Mouse (Mus musculus) CH12.LX (cell line): ENCODE measurements around the gene Mgat5. TPM values are rescaled to one million over a fixed set of nuclear protein-coding genes. Genes with fewer than 3 reads are reported as not detected.

Experiments
- DNase-seq: peaks from one replicate; pipeline ENCODE4 v3.0.0-alpha.2; 2013; ENCODE audit errors: extremely low read depth
- H3K27ac ChIP-seq: 2 replicates; pipeline ENCODE4 v1.5.1; 2012; ENCODE audit warnings: low read depth, mild to moderate bottlenecking, control low read depth, moderate library complexity; ENCODE audit not compliant: insufficient read depth
- H3K27me3 ChIP-seq: replicated peaks from 2 replicates; pipeline ENCODE3; 2012; ENCODE audit warnings: inconsistent platforms
- H3K36me3 ChIP-seq, 2 experiments: replicated peaks in 1 of 2; 2 replicates each; pipeline versions ENCODE3 to v1.6.1; 2012; ENCODE audit warnings: inconsistent platforms in 1 of 2, low read length in 1 of 2, mild to moderate bottlenecking in 1 of 2, mixed read lengths in 1 of 2, moderate library complexity in 1 of 2; ENCODE audit not compliant: control insufficient read depth in 1 of 2, insufficient read depth in 1 of 2
- H3K4me1 ChIP-seq, 2 experiments: 2 replicates each; pipeline ENCODE4 v1.6.1; 2012; ENCODE audit warnings: inconsistent platforms in 1 of 2, moderate library complexity in 1 of 2; ENCODE audit not compliant: insufficient read depth in 2 of 2, control insufficient read depth in 1 of 2
- H3K4me2 ChIP-seq: 2 replicates; pipeline ENCODE4 v1.6.1; 2012; ENCODE audit warnings: low read depth, mild to moderate bottlenecking, control low read depth; ENCODE audit not compliant: poor library complexity, insufficient read depth, severe bottlenecking
- H3K4me3 ChIP-seq, 3 experiments: fragments of 150-350 bp in 1 of 3; sonication (generic) in 1 of 3; replicated peaks in 1 of 3; 2 replicates each; pipeline versions ENCODE3 to v1.5.1; 2011 to 2012; ENCODE audit warnings: low read depth in 2 of 3, low read length in 2 of 3, mild to moderate bottlenecking in 2 of 3, moderate library complexity in 2 of 3, control low read depth in 1 of 3, improper control_type of control experiment in 1 of 3, inconsistent platforms in 1 of 3, mixed read lengths in 1 of 3; ENCODE audit not compliant: poor library complexity in 1 of 3
- H3K79me2 ChIP-seq: replicated peaks from 2 replicates; pipeline ENCODE4 v1.6.1; 2012; ENCODE audit warnings: mild to moderate bottlenecking, moderate library complexity; ENCODE audit not compliant: control insufficient read depth, poor library complexity, insufficient read depth, severe bottlenecking; ENCODE audit errors: extremely low read depth
- H3K9ac ChIP-seq: 2 replicates; pipeline ENCODE4 v1.6.1; 2012; ENCODE audit warnings: low read depth, mild to moderate bottlenecking, control low read depth, moderate library complexity; ENCODE audit not compliant: insufficient read depth
- H3K9me3 ChIP-seq: replicated peaks from 2 replicates; pipeline ENCODE3; 2012; ENCODE audit warnings: low read length, inconsistent platforms, mixed read lengths
- BHLHE40 ChIP-seq: IDR thresholded peaks from 2 replicates; pipeline ENCODE4 v1.6.1; 2011; ENCODE audit warnings: mild to moderate bottlenecking, low read depth, low read length, improper control_type of control experiment
- CHD1 ChIP-seq: IDR thresholded peaks from 2 replicates; pipeline ENCODE4 v1.6.1; 2012; ENCODE audit warnings: low read depth, low read length, improper control_type of control experiment, inconsistent platforms
- CHD2 ChIP-seq: IDR thresholded peaks from 2 replicates; pipeline ENCODE4 v1.6.1; 2011; ENCODE audit warnings: low read length, improper control_type of control experiment
- CTCF ChIP-seq, 2 experiments: IDR thresholded peaks in 1 of 2; conservative IDR thresholded peaks in 1 of 2; 2 replicates each; pipeline ENCODE4 v1.5.1; 2011 to 2012; ENCODE audit warnings: low read depth in 2 of 2, low read length in 2 of 2, improper control_type of control experiment in 1 of 2, inconsistent platforms in 1 of 2, mild to moderate bottlenecking in 1 of 2, moderate library complexity in 1 of 2
- E2F4 ChIP-seq: IDR thresholded peaks from 2 replicates; pipeline ENCODE4 v1.6.1; 2011; ENCODE audit warnings: low read depth, low read length, improper control_type of control experiment; ENCODE audit not compliant: insufficient replicate concordance
- ELF1 ChIP-seq: IDR thresholded peaks from 2 replicates; pipeline ENCODE4 v1.6.1; 2014; ENCODE audit warnings: low read depth, mild to moderate bottlenecking, inconsistent platforms, low read length, improper control_type of control experiment
- EP300 ChIP-seq: IDR thresholded peaks from 2 replicates; pipeline ENCODE4 v1.6.1; 2011; ENCODE audit warnings: low read length, improper control_type of control experiment
- ETS1 ChIP-seq: conservative IDR thresholded peaks from 2 replicates; pipeline ENCODE4 v1.6.1; 2012; ENCODE audit warnings: low read depth, mild to moderate bottlenecking, inconsistent platforms, low read length, improper control_type of control experiment, moderate library complexity
- GABPA ChIP-seq: IDR thresholded peaks from 2 replicates; pipeline ENCODE4 v1.6.1; 2012; ENCODE audit warnings: low read depth, low read length, improper control_type of control experiment, inconsistent platforms; ENCODE audit not compliant: insufficient replicate concordance
- IRF4 ChIP-seq: IDR thresholded peaks from 2 replicates; pipeline ENCODE4 v1.6.1; 2014; ENCODE audit warnings: low read depth, mild to moderate bottlenecking, inconsistent platforms, low read length, improper control_type of control experiment
- JUN ChIP-seq: IDR thresholded peaks from 2 replicates; pipeline ENCODE4 v1.6.1; 2011; ENCODE audit warnings: low read depth, mild to moderate bottlenecking, low read length, improper control_type of control experiment, moderate library complexity; ENCODE audit not compliant: insufficient read depth
- MAX ChIP-seq: IDR thresholded peaks from 2 replicates; pipeline ENCODE4 v1.6.1; 2011; ENCODE audit warnings: low read length, improper control_type of control experiment
- MEF2A ChIP-seq: IDR thresholded peaks from 2 replicates; pipeline ENCODE4 v1.6.1; 2014; ENCODE audit warnings: low read depth, mild to moderate bottlenecking, inconsistent platforms, low read length, improper control_type of control experiment, borderline replicate concordance
- MXI1 ChIP-seq: IDR thresholded peaks from 2 replicates; pipeline ENCODE4 v1.6.1; 2011; ENCODE audit warnings: mild to moderate bottlenecking, low read depth, low read length, improper control_type of control experiment
- MYC ChIP-seq: IDR thresholded peaks from 2 replicates; pipeline ENCODE4 v1.6.1; 2011; ENCODE audit warnings: low read depth, mild to moderate bottlenecking, improper control_type of control experiment, low read length
- NELFE ChIP-seq: IDR thresholded peaks from 2 replicates; pipeline ENCODE4 v1.6.1; 2011; ENCODE audit warnings: low read depth, low read length, improper control_type of control experiment
- NRF1 ChIP-seq: IDR thresholded peaks from 2 replicates; pipeline ENCODE4 v1.6.1; 2014; ENCODE audit warnings: low read depth, mild to moderate bottlenecking, inconsistent platforms, low read length, improper control_type of control experiment, moderate library complexity
- PAX5 ChIP-seq: IDR thresholded peaks from 2 replicates; pipeline ENCODE4 v1.6.1; 2012; ENCODE audit warnings: low read length, inconsistent platforms, mixed read lengths
- POLR2AphosphoS2 ChIP-seq: IDR thresholded peaks from 2 replicates; pipeline ENCODE4 v1.6.1; 2011; ENCODE audit warnings: low read depth, low read length, improper control_type of control experiment
- RAD21 ChIP-seq: IDR thresholded peaks from 2 replicates; pipeline ENCODE4 v1.6.1; 2011; ENCODE audit warnings: low read depth, mild to moderate bottlenecking, low read length, improper control_type of control experiment, moderate library complexity
- RCOR1 ChIP-seq: conservative IDR thresholded peaks from 2 replicates; pipeline ENCODE4 v1.6.1; 2012; ENCODE audit warnings: low read depth, mild to moderate bottlenecking, inconsistent platforms, low read length, improper control_type of control experiment
- SMC3 ChIP-seq: IDR thresholded peaks from 2 replicates; pipeline ENCODE4 v1.6.1; 2011; ENCODE audit warnings: low read depth, low read length, improper control_type of control experiment
- TBP ChIP-seq: conservative IDR thresholded peaks from 2 replicates; pipeline ENCODE4 v1.6.1; 2011; ENCODE audit warnings: low read depth, low read length, improper control_type of control experiment
- USF1 ChIP-seq: IDR thresholded peaks from 2 replicates; pipeline ENCODE4 v1.6.1; 2014; ENCODE audit warnings: low read depth, mild to moderate bottlenecking, inconsistent platforms, low read length, improper control_type of control experiment
- USF2 ChIP-seq: conservative IDR thresholded peaks from 2 replicates; pipeline ENCODE4 v1.6.1; 2011; ENCODE audit warnings: low read depth, low read length, improper control_type of control experiment
- ZKSCAN1 ChIP-seq: IDR thresholded peaks from 2 replicates; pipeline ENCODE4 v1.6.1; 2012; ENCODE audit warnings: low read depth, inconsistent platforms, low read length, improper control_type of control experiment, borderline replicate concordance
- ZMIZ1 ChIP-seq: IDR thresholded peaks from 2 replicates; pipeline ENCODE4 v1.6.1; 2012; ENCODE audit warnings: low read depth, mild to moderate bottlenecking, inconsistent platforms, low read length, improper control_type of control experiment
- ZNF384 ChIP-seq: IDR thresholded peaks from 2 replicates; pipeline ENCODE4 v1.6.1; 2012; ENCODE audit warnings: low read depth, low read length, improper control_type of control experiment, inconsistent platforms
- dilution Hi-C: fragments of 300-500 bp; cut with MboI; formaldehyde crosslinking; loops from 2 replicates; pipeline ENCODE4 v1.14.3; 2020; ENCODE audit warnings: low sequenced_read_pairs; ENCODE audit not compliant: extremely low pct_unique_long_range_greater_than_20kb, extremely low pct_ligation_motif_present
- in situ Hi-C: fragments of 300-500 bp; cut with MboI; formaldehyde crosslinking; loops from 3 replicates; pipeline ENCODE4 v1.14.3; 2019; ENCODE audit warnings: low sequenced_read_pairs, low pct_ligation_motif_present, low pct_unique_long_range_greater_than_20kb, mixed read lengths
- polyA plus RNA-seq: library from polyadenylated mRNA; unstranded; fragments of >175 nt; gene quantifications from 2 replicates; pipeline ENCODE4 v1.2.1, GENCODE M21; 2012; ENCODE audit warnings: low read depth; ENCODE audit not compliant: insufficient read length
- total RNA-seq, 2 experiments: library from RNA; depleted of rRNA; stranded (reverse); fragments of 300-350 nt in 1 of 2; fragments of >200 nt in 1 of 2; gene quantifications; 2 replicates each; pipeline ENCODE4 v1.2.3; 2012 to 2014

Gene Mgat5
- total and polyA plus RNA-seq, 3 experiments: 5.9 to 8.8 (median 6.6) TPM

- TF ChIP-seq CHD1 (no peak), MYC (no peak), BHLHE40 (no peak), SMC3 (no peak), RAD21 (no peak), JUN (no peak), ZNF384 (no peak), USF1 (no peak), ELF1 (no peak), USF2 (no peak), ZMIZ1 (no peak), E2F4 (no peak), CHD2 (no peak)
- Histone ChIP-seq H3K36me3 (peaks cover 2 to 66% of the 10 kb centered on the region in 2 experiments), H3K4me3 (no peak overlapping the region), H3K79me2 (no peaks in the 10 kb centered on the region), H3K4me2 (no peak overlapping the region), H3K27ac (no peak overlapping the region), H3K9me3 (no peaks in the 10 kb centered on the region), H3K9ac (no peak overlapping the region), H3K4me1 (peaks cover 0 to 18% of the 10 kb centered on the region in 2 experiments; a peak in 2 of 4 replicates), H3K27me3 (no peaks in the 10 kb centered on the region)
- in situ Hi-C loops: no loop called here
- no peak for DNase-seq
- dilution Hi-C loops: no loop called here
Observed at GRCm38 (mm10) chr1:127396569-127397349, 191.9 kb downstream of the Mgat5 start.

- DNase-seq: no peak
- Histone ChIP-seq H3K4me1 (peaks cover 2 to 23% of the 10 kb centered on the region in 2 experiments; a peak in 2 of 4 replicates), H3K9me3 (no peaks in the 10 kb centered on the region), H3K36me3 (peaks cover 2 to 69% of the 10 kb centered on the region in 2 experiments), H3K9ac (no peak overlapping the region), H3K79me2 (no peaks in the 10 kb centered on the region), H3K4me2 (no peak overlapping the region), H3K27me3 (no peaks in the 10 kb centered on the region), H3K4me3 (no peak overlapping the region), H3K27ac (no peak overlapping the region)
- in situ Hi-C loops: no loop called here
- TF ChIP-seq NELFE (no peak), TBP (no peak), IRF4 (no peak), MXI1 (no peak), MEF2A (no peak), CTCF (conservative IDR thresholded peaks at IDR 0.05 in 1 of 2, IDR thresholded peaks at IDR 0.05 in 1 of 2; ENCODE audit: low read depth in 2 of 2, low read length in 2 of 2) (no peak), USF2 (no peak), GABPA (no peak), JUN (no peak), MAX (no peak), PAX5 (no peak), RCOR1 (no peak), POLR2AphosphoS2 (no peak), ZKSCAN1 (no peak), NRF1 (no peak), ZMIZ1 (no peak), EP300 (no peak), ETS1 (no peak)
- dilution Hi-C loops: no loop called here
Observed at GRCm38 (mm10) chr1:127397396-127397795, 192.6 kb downstream of the Mgat5 start.
